Mouse (Mus musculus) spleen, postnatal 14 days (tissue): ENCODE results near the gene Zfyve28.
A peak's percentile ranks its signal among the peaks of the same experiment; 100 is the strongest.

Source experiments
- DNase-seq, 2 experiments: peaks; one replicate each; pipeline ENCODE4 v3.0.0; 2021 to 2022; ENCODE audit warnings: low spot score in 2 of 2

Gene Zfyve28

DNA sequence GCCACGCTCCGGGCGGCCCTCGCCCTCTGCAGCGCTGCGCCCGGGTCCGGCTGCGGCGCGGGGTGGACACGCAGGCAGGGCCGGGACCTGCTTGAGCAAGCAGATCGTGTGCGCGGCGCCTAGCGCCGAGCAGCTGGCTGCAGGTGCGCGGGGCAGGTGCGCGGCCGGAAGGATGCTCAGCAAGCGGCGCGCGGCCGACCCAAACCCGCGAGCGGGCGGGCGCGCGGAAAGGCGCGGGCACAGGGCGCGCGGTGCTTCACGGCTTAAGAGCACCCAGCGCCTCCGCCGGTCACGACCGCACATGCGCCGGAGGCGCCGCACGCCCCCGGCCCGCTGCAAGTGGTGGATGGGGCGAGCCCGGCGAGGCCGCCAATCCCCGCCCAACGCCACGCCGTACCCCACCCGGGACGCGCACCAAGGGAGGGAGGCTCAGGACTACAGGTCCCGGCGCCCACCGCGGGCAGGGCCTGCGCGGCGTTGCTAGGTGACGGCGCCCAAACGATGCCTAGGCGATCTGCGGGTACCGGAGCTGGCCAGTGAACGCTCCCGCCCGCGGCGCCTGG is at the start of gene Zfyve28, which contains the start of gene Cfap99:
Gene Zfyve28, minus strand, starts transcription at position 296 of the 563 bp plus-strand sequence.
Gene Cfap99, plus strand, starts transcription at position 447 of the 563 bp plus-strand sequence.
- DNase-seq: peak in 1 of 2 experiments; percentile 5

DNA sequence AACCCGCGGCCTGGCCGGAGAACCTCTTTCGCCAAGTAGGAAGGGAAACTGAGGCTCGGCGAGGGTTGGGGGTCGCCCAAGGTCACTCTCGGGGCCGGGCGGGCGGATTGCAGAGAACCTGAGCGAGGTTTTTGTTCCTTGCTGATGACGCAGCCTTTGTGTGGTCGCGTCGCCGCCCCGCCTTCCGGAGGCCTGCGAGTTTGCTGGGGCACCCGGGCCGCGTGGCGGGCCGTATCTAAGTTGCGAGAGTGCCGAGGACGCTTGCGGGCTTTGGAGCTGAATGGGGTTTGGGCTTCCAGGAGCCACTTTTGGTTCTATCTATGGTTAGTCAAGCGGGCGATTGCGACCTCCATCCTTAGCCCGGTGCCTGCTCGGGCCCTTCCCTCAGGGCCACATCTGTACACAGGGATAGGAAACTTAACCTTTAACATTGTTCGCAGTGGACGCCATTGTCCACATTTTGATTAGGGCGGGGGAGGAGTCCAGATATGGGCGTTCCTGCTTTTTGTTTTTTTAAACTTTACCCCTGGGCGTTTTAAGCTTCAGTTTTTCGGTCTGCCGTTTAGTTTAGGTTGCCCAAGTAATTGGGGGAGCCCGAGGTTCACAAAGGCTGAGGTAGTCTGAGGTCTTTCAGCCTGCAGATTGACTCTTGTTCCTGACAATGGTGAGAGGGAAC is 48.7 kb upstream of the Zfyve28 start:
- peak; percentile 43 to 54 for DNase-seq

DNA sequence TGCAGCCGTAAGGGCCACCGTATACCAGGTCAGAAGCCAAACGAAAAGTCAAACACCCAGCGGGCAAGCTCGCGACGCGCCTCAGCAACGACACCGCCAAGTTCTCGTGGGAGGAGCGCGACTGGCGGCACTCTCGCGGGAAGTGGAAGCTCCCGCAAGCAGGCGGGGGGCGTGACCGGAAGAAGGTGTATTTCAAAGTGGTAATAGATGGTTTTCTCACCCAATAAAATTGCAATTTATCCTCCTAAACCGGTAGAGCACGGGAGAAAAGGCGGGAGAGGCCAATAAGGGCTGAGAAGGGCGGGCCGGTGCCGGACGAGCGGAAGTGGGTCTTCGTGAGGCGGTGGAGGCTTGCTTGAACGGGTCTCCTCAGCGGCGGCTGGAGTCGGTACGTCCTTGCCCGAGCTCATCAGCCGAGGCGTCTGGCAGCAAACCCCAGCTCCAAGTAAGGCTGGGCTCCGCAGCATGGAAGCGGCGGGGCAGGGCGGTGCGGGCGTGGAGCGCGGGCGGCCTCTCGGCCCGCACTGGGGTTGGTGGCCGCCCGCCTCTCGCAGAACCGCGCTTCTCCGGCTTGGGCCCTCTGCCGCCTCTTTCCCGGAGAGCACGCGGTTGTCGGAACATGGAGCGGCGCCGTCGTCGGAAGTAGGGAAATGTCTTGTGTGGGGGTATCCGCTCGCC is 48.0 kb upstream of the Zfyve28 start, which contains the start of gene Rnf4:
Gene Rnf4, plus strand, starts transcription at position 193 of the 678 bp plus-strand sequence.
- peak; percentile 97 for DNase-seq

DNA sequence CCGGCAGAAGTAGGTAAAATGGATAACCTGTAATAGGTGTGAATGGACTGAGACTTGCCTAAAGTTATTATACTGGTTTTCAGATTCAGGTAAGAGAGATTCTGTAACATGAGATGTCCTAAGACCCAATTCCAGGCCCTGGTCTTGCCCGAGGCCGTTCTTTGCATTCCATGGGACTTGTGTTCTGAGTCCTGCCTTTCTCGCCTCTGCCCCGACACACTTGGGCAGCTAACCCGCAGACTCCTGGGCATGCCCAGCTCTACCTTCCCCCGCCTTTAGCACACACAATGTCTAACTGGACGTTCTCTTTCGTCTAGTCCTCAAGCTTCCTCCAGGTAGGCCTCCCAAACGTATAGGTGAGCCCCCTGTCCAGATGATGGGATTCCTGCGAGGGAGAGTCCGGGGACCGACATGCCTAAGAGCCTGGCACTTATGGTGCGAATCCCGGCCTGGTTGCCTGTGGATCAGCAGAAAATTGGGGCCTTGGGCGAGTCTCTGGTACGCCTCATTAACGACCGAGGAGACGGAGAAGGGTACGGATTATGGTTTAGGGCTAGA is 47.4 kb upstream of the Zfyve28 start:
- no peak for DNase-seq

DNA sequence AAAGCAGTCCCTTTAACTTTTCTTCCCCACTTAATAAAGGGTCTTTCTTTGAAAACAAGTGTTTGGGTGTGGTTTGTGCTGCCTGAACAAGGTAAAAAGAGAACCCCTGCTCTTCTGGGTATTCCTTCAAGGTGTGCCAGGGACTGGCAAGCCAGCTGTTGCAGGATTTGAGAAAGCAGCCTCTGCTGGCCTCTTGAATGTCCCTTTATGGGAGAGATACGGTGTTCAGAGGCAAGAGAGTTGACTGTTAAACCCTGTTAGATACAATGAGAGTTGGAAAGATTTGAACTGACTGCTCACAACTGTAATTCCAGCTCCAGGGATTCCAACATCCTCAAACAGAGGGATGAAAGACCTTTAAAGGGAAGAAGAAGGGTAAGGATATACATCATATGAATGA is 45.8 kb upstream of the Zfyve28 start:
- DNase-seq: no peak

DNA sequence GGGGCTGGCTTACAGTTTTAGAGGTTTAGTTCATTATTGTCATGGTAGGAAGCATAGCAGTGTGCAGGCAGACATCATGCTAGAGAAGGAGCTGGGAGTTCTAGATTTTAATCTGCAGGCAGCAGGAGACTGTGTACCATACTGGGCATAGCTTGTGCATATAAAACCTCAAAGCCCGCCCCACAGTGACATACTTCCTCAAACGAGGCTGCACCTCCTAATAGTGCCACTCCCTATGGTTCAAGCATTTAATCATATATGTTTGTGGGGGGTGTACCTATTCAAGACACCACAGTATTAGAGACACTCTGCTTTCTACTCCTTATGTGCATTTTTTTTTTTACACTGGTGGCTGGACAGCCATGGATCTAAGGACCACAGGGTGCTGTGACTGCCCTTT is 41.9 kb upstream of the Zfyve28 start:
- DNase-seq: no peak

DNA sequence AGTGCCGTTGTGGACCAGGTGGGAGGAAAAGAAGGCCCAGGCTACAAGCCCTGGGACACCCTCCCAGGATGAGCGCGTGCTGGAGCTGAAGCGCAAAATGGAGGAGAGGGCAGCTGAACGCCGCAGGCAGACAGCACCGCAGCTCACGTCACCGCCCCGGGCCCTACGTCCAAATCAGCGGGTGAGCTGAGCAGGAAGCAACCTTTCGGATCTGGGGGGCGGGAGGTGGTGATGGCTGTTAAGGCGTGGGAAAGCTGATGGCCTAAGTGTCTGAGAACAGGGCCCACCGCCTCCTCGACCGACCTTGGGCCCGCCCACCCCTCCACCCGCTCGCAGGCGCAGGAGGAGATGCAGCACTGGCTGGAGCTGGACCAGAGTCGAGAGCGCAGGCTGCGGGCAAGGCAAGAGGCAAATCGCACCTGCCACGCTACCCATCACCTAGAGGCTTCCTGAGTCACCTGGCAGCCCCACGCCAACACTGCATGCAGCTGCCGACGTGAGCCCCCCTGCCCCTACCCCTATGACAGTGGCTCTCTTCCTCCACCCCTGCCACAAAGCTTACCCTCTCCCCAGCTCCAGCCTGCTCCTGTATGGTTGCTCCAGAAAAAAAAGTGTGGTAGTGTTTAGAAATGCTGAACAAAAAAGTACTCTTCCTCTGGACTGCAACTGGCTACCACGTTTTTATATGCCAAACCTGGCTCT is 38.8 kb upstream of the Zfyve28 start:
- no peak for DNase-seq

DNA sequence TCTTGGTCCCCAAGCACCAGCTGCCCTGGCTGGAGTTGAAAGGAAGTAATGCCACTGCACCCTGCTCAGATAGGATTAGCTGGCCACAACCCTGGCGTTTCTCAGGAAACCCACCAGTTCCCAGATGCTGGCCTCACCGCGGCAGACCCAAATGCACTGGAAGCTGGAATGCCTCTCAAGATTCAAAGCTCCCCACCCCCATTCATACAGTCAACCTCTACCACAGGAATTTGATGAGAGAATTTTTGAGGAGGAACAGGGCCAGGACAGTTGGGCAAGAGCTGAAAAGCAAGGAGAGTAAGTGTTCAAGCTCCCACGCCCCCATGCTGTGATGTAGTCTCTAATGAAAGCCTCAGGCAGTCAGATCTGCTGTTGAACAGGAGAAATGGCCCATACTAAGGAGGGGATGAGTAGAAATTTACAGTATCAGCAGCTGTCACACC is 38.0 kb upstream of the Zfyve28 start:
- no peak for DNase-seq

DNA sequence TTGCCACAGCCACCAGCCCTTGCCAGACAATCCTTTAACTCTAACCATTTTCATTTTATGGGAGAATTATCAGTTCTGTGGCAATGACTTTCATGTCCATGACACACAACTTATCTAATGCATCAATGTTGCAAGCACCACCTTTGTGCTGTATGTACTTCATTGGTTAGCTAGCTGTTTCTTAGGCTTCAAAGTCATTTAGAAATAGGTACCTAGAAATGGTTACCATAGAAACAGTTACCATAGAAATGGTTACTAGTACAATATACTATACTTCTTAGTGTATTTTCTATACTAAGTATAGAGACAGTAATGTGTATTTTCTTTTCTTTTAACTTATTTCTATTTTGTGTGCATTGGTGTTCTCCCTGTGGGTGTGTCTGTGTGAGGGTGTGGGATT is 37.0 kb upstream of the Zfyve28 start:
- DNase-seq: no peak

DNA sequence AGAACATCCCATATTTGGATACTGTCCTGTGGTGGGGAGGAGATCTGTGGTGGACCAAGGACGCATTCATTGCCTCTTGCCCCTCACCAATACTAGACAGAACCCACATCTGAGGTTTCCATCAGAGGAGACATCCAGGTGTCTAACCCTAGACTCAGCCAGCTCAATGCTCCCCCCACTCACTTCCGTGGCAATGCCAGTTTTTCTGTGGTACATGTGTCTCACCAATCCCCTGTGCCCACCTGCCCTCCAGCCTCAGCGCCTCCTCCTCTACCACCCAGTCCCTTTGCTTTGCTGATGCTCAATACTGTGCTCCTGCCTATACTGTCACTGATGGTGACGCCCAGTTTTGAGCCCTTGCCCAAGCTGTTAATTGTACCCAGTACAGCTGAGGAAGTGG is 33.0 kb upstream of the Zfyve28 start:
- DNase-seq: no peak

DNA sequence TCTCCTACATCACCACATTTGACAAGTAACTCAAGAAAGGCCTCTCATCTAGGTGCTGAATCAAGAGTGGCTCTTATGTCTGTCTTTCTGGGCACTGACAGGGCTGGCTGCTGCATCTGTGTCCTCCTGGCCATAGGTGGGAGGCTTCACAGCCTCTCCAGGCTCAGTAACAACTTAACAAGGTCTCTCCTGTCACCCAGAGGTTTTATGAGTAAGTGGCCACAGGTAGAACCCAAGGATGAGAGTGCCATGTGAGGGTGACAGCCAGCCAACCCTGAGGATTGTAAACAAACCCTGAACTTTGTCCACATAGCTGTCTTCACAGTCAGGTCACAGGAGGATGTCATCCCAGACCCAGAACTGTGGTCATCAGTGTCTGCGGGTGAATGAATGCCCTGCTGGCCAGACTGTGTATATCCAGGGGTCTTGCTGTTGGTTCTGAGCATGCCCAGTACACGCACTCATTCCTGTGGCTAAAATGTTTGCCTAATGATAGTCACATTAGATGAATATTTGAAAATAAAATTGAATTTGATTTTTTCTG is 31.3 kb upstream of the Zfyve28 start:
- no peak for DNase-seq

DNA sequence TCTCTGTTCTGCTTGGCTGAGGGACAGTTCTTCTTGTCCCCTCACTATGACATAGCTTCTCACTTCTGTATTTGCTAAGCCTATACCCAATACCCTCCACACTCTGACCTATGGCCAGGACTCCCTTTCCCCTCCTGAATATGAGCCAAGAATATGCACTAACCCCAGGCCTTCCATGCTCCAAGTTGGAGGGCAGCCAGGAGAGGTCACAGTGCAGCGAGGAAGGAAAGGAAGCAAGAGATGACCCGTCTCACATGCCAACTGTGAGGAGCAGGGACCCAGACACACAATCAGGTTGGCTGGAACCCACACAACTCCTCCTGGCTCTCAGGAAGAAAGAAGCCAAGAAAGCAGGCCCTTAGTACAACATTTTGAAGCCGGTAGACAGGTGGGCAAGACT is 20.8 kb upstream of the Zfyve28 start:
- DNase-seq: no peak

DNA sequence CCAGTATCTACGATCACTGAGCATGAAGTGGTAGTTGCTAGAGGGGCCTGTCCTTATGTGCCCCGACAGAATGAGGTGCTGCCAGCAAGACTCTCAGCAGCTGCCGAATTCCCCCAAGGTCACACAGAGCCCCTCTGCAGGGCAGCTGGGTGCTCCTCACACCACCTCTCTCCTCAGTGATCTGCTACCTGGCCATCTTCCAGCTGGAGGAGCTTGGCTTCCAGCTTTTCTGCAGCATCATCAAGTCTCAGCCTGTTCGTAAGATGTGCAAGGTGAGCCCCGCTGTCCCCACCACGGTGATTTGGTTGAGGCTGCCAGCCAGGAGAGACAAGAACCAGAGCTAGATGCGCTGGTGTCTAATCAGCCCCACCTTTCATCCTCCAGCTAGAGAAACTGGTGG is 14.1 kb upstream of the Zfyve28 start:
- DNase-seq: no peak

DNA sequence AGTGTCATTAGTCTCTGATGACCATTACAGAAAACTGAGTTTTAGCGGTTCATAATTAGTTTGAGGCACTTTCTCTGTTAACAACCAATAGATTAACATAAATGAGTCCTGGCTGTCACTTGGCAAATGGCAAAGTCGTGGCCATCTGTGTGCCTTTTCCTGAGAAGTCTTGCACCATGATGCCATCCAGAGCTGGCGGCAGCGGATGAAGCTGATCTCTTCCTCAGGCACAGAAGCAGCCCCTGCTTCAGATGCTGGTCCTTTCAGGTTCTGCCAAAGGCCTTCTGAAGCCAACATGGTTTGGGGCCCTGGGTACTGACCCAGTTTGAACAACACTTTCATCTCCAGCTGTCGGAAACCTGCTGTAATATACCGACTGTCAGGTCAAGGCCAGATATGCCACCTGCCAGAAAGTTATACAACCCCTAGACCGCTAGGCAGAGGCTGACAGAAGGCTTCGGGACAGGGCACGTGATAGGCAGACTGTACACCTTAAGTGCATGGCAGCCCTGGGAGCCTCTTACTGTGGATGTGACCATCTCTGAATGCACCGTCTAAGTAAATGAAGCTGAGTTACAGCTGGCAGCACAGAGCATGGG is 10.8 kb upstream of the Zfyve28 start:
- no peak for DNase-seq

DNA sequence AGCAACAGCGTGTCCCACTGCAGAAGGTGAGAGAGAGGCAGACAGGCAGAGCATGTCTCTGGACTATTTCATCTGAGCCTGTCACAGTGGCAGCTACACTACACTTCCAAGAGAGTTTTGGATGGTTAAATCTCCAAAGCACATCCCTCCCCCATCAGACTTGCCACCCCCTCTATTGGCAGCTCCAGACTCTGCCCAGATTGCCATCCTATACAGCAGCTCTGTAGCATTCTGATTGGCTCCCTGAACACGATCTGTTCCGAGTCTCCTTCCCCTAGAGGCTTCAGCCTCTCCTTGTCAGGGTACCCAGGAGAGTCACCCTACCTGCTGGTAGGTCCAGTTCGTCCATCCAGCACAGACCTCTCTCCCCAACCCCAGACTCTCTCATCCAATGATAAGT is 9.8 kb upstream of the Zfyve28 start:
- DNase-seq: no peak

DNA sequence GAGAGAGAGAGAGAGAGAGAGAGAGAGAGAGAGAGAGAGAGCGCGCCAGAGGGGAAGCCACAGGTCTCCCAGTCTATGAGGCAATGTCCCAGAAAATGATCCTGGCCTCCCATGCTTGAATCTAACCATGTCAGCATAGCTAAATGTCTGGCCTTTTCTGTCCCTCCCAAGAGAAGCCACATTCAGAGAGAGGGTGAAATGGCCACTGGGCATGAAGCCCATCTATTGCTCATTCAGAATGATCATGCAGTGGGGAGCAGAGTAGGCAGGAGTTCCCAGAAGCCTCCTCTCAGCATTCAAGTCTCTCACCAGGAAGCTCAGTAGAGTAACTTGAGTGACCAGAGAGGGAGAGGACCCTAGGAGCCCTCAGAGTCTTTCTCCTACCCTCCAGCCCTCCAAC is 6.9 kb upstream of the Zfyve28 start:
- DNase-seq: no peak

DNA sequence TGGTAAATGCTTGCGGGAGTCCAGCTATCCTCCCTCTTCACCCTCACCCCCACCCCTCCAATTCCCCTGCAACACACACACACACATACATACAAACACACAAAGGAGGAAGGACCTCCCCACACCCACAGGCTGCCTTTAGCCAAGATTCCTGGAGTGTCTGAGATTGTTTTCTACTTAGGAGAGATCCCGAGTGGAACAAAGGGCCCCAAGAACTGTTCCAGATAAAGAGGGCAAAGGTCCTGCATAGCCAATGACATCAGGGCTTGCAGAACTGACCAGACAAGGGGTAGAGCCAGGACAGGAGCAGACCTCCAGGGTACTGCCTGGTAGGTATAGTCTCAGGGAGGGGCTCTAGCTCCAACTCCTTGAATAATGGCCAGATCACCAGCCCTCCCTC is 6.4 kb upstream of the Zfyve28 start:
- DNase-seq: no peak

DNA sequence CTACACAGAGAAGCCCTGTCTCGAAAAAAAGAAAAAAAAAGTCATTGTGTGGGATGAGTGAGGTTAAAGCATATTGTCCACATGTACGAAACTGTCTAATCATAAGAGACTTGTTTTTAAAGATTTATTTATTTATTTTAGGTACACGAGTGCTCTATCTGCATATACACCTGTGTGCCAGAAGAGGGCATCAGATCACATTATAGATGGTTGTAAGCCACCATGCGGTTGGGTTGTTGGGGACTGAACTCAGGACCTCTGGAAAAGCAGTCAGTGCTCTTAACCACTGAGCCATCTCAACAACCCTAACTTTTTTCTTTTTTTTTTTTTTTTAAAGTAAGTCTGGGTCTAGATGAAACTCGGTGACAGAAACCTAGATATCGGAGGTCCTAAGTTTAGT is 5.1 kb upstream of the Zfyve28 start:
- DNase-seq: no peak

DNA sequence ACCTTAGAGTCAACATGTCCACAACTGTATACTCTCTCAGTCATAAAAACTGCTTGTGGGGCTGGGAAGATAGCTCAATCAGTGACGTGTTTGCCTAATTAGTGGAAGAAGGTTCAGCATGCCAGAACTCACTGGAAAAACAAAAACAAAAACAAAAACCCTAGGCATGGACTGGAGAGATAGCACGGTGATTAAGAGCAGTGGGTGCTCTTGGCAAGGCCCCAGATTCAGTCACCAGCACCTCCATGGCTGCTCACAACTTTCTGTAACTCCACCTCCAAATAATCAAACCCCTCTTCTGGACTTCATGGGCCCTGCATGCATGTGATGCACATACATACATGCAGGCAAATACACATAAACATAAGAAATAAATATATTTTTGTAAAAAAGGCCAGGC is 1.0 kb upstream of the Zfyve28 start:
- no peak for DNase-seq

DNA sequence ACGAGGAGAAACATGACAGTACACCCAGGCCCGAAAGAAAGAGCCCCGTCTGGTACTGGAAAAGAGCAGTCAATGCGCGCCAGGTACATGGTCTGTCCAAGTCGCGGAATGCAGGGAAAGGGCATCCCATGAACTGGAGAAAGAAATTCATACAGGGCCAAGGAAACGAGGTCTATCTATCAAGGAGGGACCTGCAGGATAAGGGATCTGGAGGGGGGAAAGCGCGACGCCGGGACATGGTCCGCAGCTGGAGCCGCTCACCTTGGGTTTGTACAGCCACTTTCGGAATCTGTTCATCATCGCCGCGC is 457 bp downstream of the Zfyve28 start:
- no peak for DNase-seq

DNA sequence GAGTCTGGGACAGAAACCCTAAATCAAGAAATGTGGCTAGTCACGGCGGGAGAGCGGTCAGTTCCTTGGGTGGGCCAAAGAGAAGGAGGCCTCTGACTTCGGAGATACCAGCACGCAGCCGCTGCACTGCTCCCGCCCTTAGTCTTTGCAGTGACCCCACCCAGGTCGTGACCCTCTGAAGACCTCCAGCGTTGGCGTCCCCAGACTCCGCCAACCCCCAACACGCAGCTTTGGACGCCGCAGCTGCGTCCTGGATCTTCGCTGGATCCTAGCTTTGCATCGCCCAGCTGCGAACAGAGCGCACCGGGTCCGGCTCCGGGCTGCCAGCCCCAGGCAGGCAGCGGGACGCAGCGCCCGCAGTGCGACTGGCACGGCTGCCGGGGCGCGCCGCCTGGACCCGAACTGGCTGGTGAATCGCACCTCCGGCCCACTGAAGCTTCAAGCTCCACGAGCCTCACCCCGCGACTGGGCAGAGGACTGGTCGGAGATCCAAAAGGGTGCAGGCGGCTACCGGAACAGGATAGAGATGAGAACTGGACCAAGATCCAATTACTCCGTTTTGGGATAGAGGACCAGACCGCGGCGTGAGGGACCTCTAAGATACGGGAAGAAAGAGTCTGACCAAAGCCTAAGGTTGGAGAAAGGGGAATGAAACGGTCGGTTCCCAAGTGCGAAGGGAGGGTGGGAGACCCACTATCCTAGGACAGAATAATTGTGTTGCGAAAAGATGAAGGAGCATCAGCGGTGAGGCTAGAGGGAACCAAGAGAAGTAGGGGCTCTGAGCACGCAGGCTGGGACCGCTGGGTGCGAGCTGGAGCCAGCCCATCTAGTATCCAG is 1.0 kb downstream of the Zfyve28 start:
- no peak for DNase-seq
